Mouse (Mus musculus) spleen, postnatal 10 days (tissue): Measurements from ENCODE around the gene Samd13.

Experiments
- DNase-seq, 2 experiments: peaks; one replicate each; pipeline ENCODE4 v3.0.0; 2021 to 2022; ENCODE audit warnings: low spot score in 2 of 2

The Samd13 gene

GRCm38 (mm10) chr3:146671121-146671520 lies 14.3 kb downstream of the Samd13 start:
- DNase-seq: no peak

GRCm38 (mm10) chr3:146661907-146662306 lies 23.5 kb downstream of the Samd13 start:
- DNase-seq: no peak

GRCm38 (mm10) chr3:146661001-146661400 lies 24.4 kb downstream of the Samd13 start:
- no peak for DNase-seq

- no peak for DNase-seq
Measured at GRCm38 (mm10) chr3:146659321-146659720, 26.1 kb downstream of the Samd13 start.

GRCm38 (mm10) chr3:146658061-146658639 lies 27.2 kb downstream of the Samd13 start:
- DNase-seq: no peak

GRCm38 (mm10) chr3:146657433-146657832 lies 28.0 kb downstream of the Samd13 start:
- no peak for DNase-seq

GRCm38 (mm10) chr3:146655111-146655577 lies 30.2 kb downstream of the Samd13 start:
- DNase-seq: peak; percentile 16 to 27

GRCm38 (mm10) chr3:146653692-146654091 lies 31.7 kb downstream of the Samd13 start:
- DNase-seq: no peak

GRCm38 (mm10) chr3:146652431-146652830 lies 33.0 kb downstream of the Samd13 start:
- no peak for DNase-seq

- no peak for DNase-seq
Measured at GRCm38 (mm10) chr3:146651217-146651616, 34.2 kb downstream of the Samd13 start, which contains the start of gene 4930503B20Rik. Gene 4930503B20Rik, minus strand, starts transcription at chr3:146651317.

GRCm38 (mm10) chr3:146650716-146651115 lies 34.7 kb downstream of the Samd13 start:
- DNase-seq: no peak

GRCm38 (mm10) chr3:146649311-146649894 lies 36.0 kb downstream of the Samd13 start:
- DNase-seq: no peak

GRCm38 (mm10) chr3:146641818-146642427 lies 43.5 kb downstream of the Samd13 start:
- no peak for DNase-seq

- no peak for DNase-seq
Measured at GRCm38 (mm10) chr3:146632506-146632905, 52.9 kb downstream of the Samd13 start.

- no peak for DNase-seq
Measured at GRCm38 (mm10) chr3:146628227-146628982, 57.0 kb downstream of the Samd13 start.

GRCm38 (mm10) chr3:146625766-146626165 lies 59.6 kb downstream of the Samd13 start:
- no peak for DNase-seq

- DNase-seq: no peak
Measured at GRCm38 (mm10) chr3:146621966-146622365, 63.4 kb downstream of the Samd13 start.

- no peak for DNase-seq
Measured at GRCm38 (mm10) chr3:146620555-146621249, 64.7 kb downstream of the Samd13 start.

- no peak for DNase-seq
Measured at GRCm38 (mm10) chr3:146620101-146620500, 65.3 kb downstream of the Samd13 start.

- DNase-seq: no peak
Measured at GRCm38 (mm10) chr3:146618357-146618756, 67.0 kb downstream of the Samd13 start.

- DNase-seq: no peak
Measured at GRCm38 (mm10) chr3:146617946-146618345, 67.4 kb downstream of the Samd13 start.
